Comparison of ENCODE assay signal across 8 mouse cellular contexts in the genomic region with DNA sequence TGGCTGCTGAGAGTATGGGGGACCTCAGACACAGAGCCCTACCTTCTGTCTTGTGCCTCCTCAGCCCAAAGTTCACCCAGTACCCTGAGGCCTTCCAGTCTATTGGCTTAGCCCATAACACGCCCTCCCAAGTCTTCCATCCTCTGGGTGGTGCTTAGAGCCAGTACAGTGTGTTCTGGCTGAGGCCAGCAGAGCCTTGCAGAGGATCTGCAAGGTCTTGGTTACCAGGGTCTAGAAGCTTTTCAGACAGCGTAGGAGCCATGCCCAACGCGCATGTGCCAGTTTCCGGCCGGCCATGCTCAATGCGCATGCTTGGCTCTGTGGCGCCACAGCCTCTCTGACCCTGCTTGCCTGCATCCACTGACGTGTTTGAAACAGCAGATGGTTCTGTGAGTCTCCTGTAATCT.
DNase-seq lines count a peak whose midpoint lies in the region.

No protein-coding gene starts in this region.

- DNase-seq in adrenal gland, postnatal 14 days = peak; percentile 48
- no peak for DNase-seq in adrenal gland, postnatal 10 days
- peak; percentile 36 for DNase-seq in lung, postnatal 36 days
- DNase-seq in lung, postnatal 4 days = no peak
- peak; percentile 81 to 85 for DNase-seq in kidney, postnatal 36 days
- peak; percentile 75 for DNase-seq in right cerebral cortex, postnatal 14 days
- DNase-seq in embryo, embryonic 10 days (ENCODE audit: low spot score) = no peak
- no peak for DNase-seq in heart, postnatal 36 days

- intact Hi-C loops in heart, postnatal 36 days (cut with DNase I) = loop anchor here (5.0 kb wide), 1 partner anchor 224 kb away; no protein-coding TSS in a partner anchor

Comparison
In these comparisons a context has a peak if more than half of its experiments do, and no peak if none do; other contexts are left out.
1. DNase-seq: peak in adrenal gland, postnatal 14 days (single experiment), lung, postnatal 36 days (single experiment), kidney, postnatal 36 days (2 of 2) and right cerebral cortex, postnatal 14 days (single experiment); none in adrenal gland, postnatal 10 days (single experiment), lung, postnatal 4 days (0 of 2), embryo, embryonic 10 days (single experiment) and heart, postnatal 36 days (0 of 2).